Mouse (Mus musculus): ENCODE data around the gene Scube3. TPM values are rescaled to one million over a fixed set of nuclear protein-coding genes. Genes with fewer than 3 reads are reported as not detected.

Gene Scube3
- not detected for polyA plus RNA-seq (2017; shearing (Covaris generic))

DNA sequence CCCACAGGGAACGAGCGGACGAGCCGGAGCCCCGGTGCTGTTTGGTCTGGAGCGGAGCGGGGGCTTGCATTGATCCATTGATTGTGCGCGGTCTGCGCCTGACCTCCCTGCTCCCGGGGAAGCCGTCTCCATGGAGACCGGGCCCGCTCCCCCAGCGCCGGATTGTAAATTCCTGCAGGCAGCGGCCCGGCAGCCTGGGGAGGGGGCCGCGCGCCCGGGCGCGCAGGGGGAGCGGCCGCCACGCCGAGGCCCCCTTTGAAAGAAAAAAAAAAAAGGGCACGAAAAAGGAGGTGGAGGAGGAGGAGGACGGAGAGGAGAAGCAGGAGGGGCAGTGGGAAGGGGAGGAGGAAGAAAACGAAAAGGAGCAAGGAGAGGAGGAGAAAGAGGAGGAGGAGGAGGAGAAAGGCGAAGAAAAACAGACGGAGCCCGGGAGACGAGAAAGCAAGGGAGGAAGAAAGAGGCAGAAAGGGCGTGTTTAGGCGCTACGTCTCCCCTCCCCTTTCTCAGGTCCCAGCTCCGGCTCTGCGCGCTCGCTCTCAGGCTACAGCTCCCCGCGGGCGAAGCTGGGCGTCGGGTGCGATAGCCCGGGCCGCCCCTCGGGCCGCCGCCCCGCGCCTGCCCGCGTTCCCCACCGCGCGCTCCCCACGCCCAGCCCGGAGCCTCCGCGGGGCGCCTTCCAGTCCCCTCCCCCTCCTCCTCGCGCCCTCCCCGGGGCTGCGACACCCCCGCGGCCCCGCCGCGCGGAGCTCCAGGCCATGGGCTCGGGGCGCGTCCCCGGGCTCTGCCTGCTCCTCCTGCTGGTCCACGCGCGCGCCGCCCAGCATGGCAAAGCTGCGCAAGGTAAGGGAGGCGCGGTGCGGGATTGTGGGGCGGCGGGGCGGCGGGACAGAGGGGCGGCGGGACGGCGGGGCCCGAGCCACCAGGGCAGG is at the start of gene Scube3:
Scube3 (plus strand) TSS at position 371 of the 929 bp plus-strand sequence.

DNA sequence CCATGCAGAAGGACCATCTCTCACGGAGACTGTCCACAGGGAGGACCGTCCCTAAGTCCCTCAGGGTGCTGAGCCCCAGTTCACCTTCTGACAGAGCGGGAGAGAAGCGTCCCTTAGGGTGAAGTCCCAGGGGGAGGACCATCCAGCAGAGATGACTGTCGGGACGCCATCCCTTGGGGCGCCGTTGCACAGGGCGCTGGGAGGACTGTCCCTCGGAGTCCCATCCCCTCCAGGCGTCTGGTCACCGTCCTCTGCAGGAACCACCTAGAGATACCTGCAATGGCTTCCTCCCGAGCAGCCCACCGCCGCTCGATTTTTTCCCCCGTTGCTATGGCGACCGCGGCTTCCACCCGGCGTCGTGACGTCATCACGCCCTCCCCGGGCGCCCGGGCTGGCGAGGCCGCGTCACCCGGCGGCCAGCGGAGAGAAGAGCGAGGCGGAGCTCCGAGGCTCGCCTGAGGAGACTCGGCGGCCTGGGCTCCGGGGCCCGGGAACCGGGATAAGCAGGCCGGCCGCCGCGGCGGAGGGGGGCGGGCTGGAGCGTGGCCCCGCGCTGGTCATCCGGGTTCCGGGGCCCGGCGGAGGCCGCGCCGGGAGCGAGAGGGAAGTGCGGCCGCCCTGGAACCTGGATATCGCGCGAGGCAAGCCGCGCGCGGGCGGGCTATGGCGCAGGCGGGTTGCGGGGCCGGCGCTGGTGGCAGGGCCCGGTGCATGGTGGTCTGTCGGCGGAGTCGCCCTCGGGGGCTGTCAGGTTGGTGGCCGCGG is 35.0 kb downstream of the Scube3 start, which contains the start of gene Zfp523:
Zfp523 (plus strand) TSS at position 355 of the 765 bp plus-strand sequence.

DNA sequence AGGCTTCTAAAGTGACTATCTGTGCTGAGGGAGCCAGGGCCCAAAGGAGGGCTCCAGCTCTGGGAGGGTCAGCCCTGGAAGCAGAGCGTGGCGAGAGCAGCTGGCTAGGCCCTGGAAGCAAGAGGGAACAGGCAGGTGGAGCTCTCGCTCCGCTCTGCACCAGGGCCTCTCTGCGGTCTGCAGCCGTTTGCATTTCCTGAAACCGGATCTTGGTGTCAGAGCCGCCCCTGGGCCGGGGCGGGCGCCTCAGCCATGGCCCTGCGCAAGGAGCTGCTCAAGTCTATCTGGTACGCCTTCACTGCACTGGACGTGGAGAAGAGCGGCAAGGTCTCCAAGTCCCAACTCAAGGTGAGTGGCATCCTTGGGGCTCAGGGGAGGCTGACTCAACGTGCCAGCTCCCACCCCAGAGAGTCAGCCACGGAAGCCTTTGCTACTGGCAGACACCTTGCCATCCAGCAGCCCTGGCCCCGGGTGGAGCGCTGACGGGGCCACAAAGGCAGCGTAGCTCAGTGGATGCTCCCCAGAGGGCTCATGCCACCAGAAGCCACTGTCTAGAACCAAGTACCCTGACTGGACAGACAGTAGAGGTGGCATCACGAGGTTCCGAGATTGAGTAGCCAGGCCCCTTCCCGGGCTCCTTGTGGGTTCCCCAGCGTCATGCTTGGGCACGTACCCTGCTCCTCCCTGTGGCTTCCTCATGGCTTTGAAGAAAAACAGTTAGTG is 65.8 kb downstream of the Scube3 start, which contains the start of gene Def6:
Def6 (plus strand) TSS at position 188 of the 723 bp plus-strand sequence.

Other genes with a start within 250 kb of the Scube3 start
- gene Anks1, start 232.8 kb upstream of the Scube3 start, polyA plus RNA-seq (2017; shearing (Covaris generic)) = 18.3 TPM
- gene Taf11, start 232.3 kb upstream of the Scube3 start, polyA plus RNA-seq (2017; shearing (Covaris generic)) = 20.6 TPM
- gene Tcp11, start 61.5 kb upstream of the Scube3 start, polyA plus RNA-seq (2017; shearing (Covaris generic)) = 0.80 TPM
- 10.0 TPM for gene Zfp523, start 35.0 kb downstream of the Scube3 start, polyA plus RNA-seq (2017; shearing (Covaris generic))
- 191 TPM for gene Def6, start 65.6 kb downstream of the Scube3 start, polyA plus RNA-seq (2017; shearing (Covaris generic))
- gene Ppard, start 90.6 kb downstream of the Scube3 start, polyA plus RNA-seq (2017; shearing (Covaris generic)) = 9.7 TPM
- gene Fance, start 171.4 kb downstream of the Scube3 start, polyA plus RNA-seq (2017; shearing (Covaris generic)) = 27.7 TPM
- 503 TPM for gene Rpl10a, start 186.3 kb downstream of the Scube3 start, polyA plus RNA-seq (2017; shearing (Covaris generic))
- gene Tead3, start 208.7 kb downstream of the Scube3 start, polyA plus RNA-seq (2017; shearing (Covaris generic)) = not detected
- gene Tulp1, start 223.1 kb downstream of the Scube3 start, polyA plus RNA-seq (2017; shearing (Covaris generic)) = not detected

All from naive thymus-derived CD4-positive, alpha-beta T cell, adult 5 months (primary cell).